Mouse (Mus musculus) adrenal gland, postnatal 10 days (tissue): ENCODE data around the gene Pkig. TPM values are rescaled to one million over a fixed set of nuclear protein-coding genes. Genes with fewer than 3 reads are reported as not detected.
A peak's percentile ranks its signal among the peaks of the same experiment; 100 is the strongest.

Experiments
- DNase-seq: peaks from one replicate; pipeline ENCODE4 v3.0.0; 2021; ENCODE audit warnings: mixed read lengths
- total RNA-seq, 2 experiments: library from RNA; stranded (reverse); gene quantifications; 2 replicates each; pipeline ENCODE4 v1.2.3; 2021

The Pkig gene
- total RNA-seq, 2 experiments from 2014 or later: 46.9 to 60.8 TPM

DNA sequence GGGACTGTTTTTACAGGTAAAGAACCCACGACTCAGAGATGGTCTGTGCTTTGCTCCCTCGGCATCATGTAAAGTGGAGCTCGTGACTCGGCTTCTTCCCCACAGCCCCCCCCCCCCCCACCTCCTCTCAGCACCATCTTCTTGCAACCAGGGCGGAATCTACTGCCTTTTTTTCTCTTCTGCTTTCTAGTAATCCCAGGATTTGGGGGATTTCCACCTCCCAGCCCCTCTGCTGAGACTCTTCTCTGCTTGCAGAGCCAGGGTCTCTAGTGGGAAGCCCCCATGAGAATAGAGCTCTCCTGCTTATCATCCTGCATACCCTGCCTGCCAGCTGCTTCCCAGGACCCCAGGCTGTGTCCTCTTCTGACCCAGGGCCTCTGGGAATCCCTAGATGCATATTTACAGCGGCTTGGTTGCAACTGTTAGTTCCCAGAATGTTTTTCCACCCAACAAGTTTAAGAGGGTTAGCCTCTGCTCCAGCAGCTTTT is 50.6 kb downstream of the Pkig start:
- DNase-seq: no peak

DNA sequence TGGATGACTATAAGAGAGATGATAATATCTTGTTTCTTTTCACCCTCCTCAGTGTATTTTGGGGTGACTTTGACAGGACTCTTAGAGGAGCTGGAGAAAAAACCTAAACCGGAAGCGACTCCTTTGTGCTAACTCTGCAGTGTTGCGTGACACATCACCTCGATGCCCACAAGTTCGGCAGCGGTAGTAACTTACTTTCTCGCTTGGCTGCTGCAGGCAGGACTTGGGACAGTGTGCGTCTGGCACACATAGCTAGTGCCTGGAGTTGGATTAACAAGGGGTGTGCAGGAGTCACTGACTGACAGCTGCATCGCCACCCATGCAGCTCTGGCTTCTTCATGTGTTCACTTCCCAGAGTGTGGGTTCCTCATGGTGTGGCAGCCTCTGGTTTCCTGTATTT is 51.8 kb downstream of the Pkig start:
- no peak for DNase-seq

DNA sequence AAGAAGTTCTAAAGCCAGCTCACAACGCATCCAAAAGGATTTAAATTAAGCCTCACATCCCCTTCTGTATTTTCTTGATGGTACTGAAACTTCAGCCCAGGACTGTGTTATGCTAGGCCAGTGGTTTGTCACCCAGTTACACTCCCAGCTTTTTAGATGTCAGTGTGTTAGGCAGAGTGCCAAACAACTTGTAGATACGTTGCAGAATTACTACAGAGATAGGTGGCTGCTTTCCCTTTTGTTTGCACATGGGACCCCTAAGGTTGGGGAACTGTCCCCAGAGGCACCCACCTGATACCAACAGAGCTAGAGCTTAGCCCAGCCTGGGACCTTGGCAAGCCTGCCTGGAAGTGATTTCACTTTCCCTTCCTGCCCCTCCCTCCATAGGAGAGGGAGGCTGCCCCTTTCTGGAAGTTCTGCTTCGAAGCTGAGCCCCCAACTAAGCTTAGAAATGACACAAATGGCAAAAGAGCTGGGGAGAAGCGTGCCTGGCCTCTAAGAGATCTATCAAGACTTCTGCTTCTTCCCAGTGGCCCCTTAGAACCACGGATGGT is 52.5 kb downstream of the Pkig start:
- no peak for DNase-seq

DNA sequence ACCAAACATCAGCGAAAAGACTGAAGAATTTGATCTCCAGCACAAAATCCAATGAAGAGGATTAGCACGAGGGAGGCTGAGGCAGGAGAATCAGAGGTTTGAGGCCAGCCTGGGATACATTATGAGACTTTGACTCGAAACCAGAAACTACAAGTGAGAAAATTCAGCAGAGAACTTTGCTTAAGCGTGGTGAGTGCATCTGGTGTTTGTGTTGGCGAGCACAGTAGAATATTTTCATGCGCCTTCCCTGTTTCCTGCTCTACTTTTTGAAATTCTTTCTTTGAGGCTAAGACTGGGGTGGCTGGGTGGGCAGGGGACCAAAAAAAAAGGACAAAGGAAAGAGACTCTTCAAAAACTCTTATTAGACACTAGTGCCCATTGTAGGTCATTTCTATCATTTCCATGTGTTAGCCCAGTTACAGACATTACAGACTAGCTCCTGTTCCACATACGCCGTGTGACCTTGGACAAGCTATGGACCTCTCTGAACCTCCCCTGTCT is 53.2 kb downstream of the Pkig start:
- DNase-seq: no peak

DNA sequence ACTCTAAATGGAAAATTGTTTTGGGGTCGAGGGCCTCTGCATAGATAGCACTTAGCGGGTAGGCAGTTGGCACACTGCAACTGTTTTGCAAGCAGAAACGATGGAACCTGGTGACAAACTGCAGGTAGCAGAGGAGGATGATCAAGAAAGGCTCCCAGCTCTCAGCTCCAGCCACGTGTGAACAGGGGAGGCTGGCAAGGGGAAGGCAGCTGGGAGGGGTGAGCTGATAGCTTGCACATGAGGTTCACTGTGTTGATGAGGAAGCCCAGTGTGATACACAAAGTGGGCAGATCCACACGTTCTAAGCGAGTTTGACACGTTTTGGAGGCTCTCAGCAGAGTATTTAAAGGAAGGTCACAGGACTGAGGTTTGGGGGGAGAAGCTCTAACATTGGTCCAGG is 54.3 kb downstream of the Pkig start:
- no peak for DNase-seq

DNA sequence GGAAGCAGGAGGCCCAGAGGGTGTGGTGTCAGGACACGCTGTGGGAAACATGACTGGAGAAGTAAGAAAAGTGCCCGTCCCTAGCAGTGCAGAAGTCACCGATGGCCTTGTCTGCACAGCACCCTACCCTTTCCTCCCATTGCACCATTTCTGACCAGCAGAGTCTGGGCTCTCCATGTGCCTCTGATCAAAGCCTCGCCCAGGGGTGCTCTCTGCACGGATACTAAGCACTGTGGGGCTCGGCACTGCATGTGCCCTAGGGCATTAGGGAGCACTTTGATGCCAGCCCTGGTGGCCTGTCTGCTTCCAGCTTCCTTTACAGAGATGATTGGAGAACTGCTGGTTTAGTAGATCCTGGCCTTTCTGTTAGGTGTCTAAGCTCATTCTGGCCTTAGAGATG is 54.7 kb downstream of the Pkig start:
- DNase-seq: no peak

DNA sequence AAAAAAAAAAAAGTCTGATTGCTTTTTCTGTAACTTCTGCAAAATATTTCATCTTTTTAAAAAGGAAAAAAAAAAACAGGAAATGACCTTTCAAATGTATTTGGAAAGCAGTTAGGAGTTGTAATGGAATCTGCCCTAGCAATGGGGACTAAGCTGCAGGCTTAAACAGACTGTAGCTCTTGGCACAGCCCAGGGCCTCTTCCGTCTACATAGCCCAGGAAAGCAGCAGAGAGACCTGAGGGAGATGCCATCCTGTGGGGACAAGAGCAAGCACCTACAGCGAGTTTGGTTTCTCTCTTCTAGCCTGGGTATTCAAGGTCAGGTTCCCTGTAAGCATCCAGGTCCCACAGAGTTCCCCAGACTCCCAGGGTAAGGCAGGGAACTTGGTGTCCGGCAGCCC is 55.2 kb downstream of the Pkig start:
- DNase-seq: no peak

DNA sequence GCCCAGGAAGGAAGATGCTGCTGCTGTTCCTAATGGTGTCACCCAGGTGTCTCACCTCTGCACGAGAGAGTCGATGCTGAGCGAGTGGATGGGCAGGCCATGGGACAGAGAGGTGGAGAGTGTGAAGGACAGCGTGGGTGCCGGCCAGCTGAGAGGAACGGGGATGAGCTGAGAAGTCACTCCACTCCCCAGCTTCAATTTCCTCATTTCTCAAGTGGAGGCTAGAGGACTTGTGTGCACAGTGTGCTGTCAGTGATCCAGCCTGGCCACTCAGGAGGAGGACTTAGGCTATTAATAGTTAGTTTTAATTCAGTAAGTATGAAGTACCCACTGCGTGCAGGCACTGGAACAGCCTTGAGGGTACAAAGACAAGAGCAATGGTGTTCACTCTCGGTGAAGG is 58.3 kb downstream of the Pkig start:
- DNase-seq: no peak

DNA sequence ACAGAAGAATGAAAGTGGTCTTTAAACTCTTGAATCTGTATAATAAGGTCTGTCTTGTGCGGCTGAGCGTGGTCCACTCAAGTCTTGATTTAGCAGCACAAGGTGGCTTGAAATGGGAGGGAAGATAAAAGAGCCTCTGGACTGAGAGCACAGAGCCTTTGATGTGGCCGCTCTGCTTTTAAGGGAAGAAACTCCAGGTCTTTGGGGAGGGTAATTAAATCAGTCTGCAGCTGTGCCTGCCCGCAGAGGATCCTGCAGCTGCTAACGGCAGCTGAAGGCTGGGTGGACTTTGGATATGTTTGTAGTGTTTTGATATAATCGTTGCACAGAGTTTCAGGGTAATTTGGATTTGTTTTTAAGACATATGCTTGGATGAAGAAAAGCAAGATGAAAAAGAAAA is 58.7 kb downstream of the Pkig start:
- no peak for DNase-seq

DNA sequence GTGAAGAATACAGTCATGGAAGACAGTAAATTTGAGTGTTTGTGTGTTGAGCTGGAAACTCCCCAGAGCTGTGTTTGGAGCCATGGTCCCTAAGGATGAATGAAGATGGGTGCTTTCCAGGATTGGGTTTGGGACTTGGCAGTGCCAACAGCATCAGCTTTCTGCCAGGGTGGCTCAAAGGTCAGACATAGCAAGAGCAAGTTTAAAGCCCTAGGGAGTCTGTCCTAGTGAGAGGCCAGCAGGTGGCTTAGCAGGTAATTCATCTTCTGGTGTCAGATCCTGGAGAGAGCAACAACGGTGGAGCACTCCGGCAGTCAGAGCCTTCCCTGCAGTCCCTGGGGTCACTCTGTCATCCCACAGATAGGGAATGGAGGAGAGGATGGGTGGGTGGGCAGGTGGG is 60.3 kb downstream of the Pkig start:
- DNase-seq: peak; percentile 52

DNA sequence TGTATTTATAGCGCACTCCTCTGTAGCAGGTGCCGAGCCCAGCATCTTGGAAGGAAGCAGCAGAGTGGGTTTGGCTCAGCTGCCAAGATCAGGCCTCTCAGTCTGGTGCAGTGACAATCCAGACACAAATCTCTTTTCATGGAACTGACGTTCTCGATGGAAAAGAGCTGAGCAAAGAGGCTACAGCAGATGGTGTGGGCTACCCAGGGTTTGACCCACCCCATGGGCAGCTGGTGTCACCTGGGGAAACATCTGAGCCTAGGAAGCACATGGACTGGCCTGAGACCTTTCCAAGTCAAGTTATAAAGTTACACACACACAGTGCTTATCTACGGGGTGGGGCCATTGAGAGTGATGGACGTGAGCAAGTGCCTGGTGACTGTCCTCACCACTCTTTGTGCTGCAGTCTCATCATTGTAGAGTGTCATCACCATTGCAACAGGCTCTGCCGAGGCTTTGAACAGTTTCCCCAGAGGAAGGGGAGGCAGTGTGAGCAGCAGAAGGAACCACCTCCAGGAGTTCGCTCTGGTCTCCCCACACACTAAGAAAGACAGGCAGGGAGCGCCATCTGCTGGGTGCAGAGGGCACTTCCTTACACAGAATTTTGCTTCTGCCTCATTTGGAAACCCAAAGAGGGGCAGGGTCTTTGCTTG is 60.9 kb downstream of the Pkig start:
- DNase-seq: peak; percentile 88

DNA sequence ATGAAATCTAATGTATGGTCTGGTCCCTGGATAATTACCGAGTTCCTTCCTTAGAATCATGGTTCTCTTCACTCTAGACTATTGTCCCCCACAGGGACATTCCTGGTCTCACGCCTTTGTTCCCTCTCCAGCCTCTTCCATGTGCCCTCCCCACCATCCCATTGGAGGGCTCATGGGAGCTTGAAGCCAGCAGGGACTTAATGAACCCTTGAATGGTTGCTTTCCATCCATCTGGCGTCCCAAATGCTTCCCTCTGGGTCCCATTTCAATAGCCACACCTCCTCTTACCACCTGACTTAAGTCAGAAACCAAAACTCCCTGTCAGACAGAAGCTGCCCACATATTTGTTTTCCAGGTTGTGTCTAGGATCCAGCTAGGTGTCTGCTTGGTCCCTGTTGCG is 61.4 kb downstream of the Pkig start:
- DNase-seq: no peak

DNA sequence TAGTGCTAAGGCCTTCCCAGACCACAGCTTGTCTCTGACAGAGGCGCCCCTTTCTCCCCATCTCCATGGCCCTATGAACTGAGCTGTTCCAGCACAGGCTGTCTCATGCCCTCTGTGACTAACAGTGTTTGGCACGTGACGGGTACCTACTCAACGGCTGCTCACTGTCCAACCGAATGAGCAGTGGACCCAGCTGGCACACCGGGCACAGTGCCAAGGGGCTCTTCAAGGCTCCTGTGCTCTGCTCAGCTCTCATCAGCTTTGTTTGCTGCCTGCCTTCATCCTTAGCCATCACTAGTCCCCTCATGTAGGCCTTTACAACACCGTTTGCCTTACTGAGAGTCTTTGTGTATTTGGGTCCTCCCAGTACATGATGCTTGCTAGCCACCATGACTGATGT is 64.4 kb downstream of the Pkig start:
- DNase-seq: peak; percentile 81

DNA sequence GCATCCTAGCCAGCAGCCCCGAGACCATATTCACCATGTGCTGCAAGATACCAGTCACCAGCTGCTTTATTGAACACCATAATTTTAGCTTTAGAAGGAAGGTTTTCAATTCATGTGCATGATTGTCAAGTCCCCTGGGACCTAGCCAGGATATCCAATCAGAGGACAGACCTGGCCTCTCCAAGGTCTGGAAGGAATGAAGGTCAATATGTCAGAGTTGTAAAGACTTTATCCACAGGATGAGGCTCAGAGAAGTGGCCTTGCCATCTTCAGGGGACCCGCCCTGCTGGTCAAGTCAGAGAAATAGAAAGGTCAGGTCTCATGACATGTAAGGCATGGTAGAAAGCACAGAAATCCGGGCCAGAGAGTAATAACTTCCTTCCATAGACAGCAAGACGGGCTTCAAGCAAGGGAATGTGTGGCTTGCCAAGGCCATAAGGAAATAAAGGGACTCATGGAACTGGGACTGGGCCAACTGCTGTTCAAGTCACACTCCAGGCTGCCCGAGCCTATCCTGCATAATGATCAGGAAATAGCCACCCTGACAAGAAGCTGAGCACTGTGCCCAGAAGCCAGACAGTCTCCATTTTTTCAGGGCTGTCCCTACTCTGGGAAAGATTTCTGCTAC is 68.7 kb downstream of the Pkig start:
- DNase-seq: peak; percentile 54

DNA sequence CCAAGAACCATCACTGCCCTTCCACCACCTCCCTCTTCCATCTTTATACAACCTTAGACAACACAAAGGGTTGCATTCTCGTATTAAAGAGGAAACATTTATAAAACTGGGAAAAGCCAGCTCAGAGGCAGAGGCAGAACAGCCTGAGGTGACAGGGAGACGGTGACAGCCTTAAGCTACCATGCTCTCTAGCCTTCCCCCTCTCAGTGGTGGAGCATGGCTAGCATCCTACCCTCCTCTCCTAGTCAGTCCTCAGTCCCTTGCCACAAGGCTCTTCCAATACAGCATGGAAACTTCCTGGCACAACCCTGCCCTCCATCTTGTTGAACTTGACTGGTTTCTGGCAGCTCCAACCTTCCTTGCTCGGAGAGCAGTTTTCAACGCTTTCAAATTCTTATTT is 70.1 kb downstream of the Pkig start:
- no peak for DNase-seq

DNA sequence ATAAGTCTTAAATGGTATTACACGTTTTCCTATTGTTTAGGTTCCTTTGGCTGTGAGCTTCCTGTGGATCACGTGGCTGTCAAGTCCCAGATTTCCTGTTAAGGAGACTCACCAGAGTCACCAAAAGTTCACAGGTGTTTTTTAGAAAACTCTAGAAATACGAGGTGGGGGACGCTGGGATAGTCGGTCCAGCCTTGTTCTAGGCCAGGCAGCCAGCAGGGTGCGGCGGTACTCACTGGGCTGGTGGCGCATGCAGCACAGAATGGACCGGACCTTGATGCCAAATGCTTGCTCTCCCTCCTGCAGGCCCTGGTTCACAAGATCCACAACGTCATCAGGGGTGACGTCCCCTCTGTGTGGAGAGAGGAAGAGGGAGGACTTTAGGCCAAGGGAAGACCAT is 73.8 kb downstream of the Pkig start:
- DNase-seq: no peak

DNA sequence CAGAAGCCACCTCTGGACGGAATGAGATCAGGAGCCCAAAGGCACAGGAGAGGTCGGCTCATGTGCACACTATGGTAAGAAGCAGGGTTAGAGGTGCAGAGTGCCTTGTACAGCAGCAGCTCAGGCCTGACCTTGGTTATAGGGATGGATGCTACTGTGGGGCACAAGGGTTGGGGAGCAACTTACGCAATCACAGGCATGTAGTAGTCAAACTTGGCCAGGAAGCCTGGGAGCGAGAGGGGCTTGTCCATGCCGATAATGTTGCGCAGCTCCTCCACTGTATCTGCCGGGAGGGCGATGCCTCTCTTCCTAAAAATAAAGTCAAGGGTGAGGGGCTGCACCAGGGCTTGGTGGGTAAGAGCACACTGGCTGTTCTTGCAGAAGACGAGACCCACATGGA is 77.0 kb downstream of the Pkig start:
- DNase-seq: no peak

DNA sequence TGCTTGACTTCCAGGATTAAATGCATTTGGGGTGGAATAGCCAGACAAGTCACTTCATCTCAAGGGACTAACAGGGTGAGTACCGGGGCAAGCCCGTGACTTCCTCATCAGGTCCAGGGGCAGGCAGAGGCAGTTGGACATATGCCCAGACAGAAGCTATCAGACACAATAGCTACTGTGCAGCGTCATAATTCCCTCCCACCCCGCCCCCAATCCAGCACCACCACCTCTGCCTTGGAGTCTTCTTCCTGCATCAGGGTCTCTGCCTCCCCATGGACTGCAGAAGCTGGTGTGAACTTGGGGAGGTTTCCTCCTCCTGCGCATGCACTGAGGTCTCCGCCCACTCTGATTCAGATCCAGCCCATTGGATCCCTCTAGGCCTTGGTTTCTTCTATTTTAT is 77.8 kb downstream of the Pkig start:
- DNase-seq: peak; percentile 46

DNA sequence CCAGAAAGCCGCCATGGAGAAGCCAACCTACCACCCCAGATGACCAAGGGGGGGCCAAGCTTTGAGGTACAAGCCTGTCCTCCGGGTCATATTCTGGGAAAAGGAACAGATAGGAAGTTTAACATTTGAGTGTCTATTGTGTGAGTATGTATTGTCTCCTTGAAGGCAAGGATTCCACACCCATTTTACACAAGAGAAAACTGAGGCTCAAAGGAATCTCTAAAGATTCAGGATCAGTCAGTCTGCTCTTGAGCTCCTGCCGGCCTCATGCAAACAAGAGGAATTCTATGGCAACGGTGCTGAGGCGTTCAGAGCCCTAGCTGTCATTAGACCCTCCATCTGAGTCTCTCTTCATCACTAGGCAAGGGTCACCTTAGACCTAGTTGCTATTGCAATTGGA is 84.5 kb downstream of the Pkig start:
- no peak for DNase-seq

DNA sequence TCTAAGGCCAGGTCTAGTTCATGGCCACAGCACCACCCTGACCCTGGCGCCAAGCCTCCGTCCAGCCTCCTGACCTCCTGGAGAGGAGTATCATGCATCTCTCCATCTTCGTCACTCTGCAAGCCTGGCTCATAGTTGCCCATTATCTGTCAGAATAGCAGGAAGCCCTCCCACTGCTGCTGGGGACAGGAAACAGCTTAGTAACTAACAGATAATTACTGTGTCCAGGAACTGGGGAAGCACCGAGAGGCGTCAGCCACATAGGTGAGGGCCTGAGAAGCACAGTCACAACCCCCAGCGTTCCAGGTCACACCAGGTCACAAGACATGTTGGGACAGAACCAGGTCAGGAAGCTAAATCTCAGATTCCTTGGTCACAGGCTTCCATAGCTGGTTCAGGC is 85.2 kb downstream of the Pkig start:
- no peak for DNase-seq

DNA sequence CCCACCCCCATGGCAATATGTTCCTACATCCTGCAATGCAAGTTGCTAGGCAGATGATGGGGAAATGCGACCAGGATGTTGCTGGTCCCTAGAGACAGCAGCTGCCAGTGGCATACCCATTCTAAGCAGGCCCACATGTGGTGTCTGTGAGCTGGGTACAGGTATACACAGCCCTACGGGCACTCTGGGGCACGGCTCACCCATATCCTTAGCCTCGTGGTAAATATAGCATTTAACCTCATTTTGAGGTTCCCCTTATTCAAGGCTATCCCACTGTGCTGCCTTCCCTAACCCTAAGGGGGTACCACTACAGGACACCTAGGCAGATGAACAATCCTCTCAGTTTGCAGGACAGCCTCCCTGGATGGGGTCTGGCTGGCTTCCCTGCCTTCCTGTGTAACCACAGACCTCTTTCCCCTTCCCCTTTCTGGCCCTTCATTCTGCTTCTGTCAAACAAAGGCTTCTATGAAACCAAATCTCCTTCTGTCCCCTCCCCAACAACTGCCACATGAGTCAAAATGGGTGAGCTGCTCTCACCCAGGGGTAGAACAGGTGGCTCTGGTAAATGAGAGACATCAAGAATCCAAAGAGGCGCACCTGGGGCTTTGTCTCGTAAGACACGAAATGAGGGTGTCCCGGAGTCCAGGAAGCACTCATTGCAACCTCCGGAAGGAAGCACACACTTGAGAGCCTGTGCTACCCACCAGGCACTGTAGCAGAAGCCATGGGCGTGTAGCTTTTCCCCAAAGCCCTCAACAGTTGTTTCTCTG is 86.8 kb downstream of the Pkig start:
- no peak for DNase-seq

DNA sequence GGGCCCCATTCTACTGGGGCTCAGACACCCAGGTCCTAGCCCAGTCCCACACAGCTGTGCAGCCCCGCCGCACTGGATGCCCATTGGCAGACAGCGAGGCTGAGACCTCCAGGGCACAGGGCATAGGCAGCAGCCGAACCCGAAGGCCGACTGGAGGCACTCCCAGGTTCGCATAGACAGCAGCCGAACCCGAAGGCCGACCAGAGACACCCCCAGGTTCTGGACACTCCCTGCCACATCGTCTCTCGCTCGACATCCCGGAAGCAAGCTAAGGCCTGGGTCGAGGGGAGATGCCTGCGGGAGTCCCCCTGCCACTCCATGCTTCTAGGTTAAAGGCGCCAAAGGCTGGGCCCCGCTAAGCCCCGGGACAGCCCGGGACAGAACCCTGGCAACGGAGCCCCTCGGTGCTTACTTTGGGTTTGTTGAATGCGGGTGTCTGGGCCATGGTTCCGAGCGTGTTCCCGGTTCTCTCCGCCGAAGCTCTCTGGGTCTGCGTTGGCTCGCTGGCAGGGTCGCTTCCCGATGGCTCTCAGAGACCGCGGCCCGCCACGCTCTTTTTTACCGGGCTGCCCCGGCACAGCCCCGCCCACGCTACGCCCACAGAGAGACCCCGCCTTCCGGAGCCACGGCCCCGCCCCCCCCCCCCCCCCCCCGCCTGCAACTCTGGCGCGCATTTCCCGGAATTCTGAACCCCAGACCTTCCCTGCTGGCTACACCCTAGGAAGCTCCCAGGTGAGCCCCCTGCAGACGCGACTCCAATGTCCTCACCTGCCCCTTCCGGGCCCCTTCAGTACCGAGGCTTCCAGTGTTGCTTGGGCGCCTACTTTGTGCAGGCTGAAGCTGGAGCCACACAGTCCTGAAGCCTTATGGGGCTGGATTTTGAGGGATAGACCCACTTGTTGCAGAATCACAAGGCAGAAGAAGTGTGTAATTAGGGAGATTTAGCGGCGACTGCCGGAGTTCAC is 91.7 kb downstream of the Pkig start, which contains the start of gene Ada:
TSS of gene Ada (minus strand) at position 593 of the 965 bp plus-strand sequence.
- DNase-seq: peak; percentile 82
